Mouse (Mus musculus): ENCODE data around the gene Klhl21.

Klhl21 gene

GRCm38 (mm10) chr4:152007481-152008147 is 989 bp upstream of the Klhl21 start:
- no peak for TF ChIP-seq GATA4 (IDR thresholded peaks at IDR 0.05; ENCODE audit: insufficient replicate concordance, low read length)

- TF ChIP-seq GATA4 (IDR thresholded peaks at IDR 0.05; ENCODE audit: insufficient replicate concordance, low read length): no peak
Observed at GRCm38 (mm10) chr4:152008148-152008500, 479 bp upstream of the Klhl21 start.

- TF ChIP-seq GATA4 (IDR thresholded peaks at IDR 0.05; ENCODE audit: insufficient replicate concordance, low read length): 0 out of 2 replicates have a peak, but pooled peaks have one; percentile 3
Observed at GRCm38 (mm10) chr4:152009076-152010051, 761 bp downstream of the Klhl21 start.

- no peak for TF ChIP-seq GATA4 (IDR thresholded peaks at IDR 0.05; ENCODE audit: insufficient replicate concordance, low read length)
Observed at GRCm38 (mm10) chr4:152010091-152010706, 1.6 kb downstream of the Klhl21 start.

- TF ChIP-seq GATA4 (IDR thresholded peaks at IDR 0.05; ENCODE audit: insufficient replicate concordance, low read length): no peak
Observed at GRCm38 (mm10) chr4:152010707-152011134, 2.1 kb downstream of the Klhl21 start.

GRCm38 (mm10) chr4:152011171-152011760 is 2.7 kb downstream of the Klhl21 start:
- no peak for TF ChIP-seq GATA4 (IDR thresholded peaks at IDR 0.05; ENCODE audit: insufficient replicate concordance, low read length)

GRCm38 (mm10) chr4:152012109-152012508 is 3.5 kb downstream of the Klhl21 start:
- no peak for TF ChIP-seq GATA4 (IDR thresholded peaks at IDR 0.05; ENCODE audit: insufficient replicate concordance, low read length)

- TF ChIP-seq GATA4 (IDR thresholded peaks at IDR 0.05; ENCODE audit: insufficient replicate concordance, low read length): no peak
Observed at GRCm38 (mm10) chr4:152013036-152013813, 4.6 kb downstream of the Klhl21 start.

- TF ChIP-seq GATA4 (IDR thresholded peaks at IDR 0.05; ENCODE audit: insufficient replicate concordance, low read length): no peak
Observed at GRCm38 (mm10) chr4:152019073-152019472, 10.5 kb downstream of the Klhl21 start.

- TF ChIP-seq GATA4 (IDR thresholded peaks at IDR 0.05; ENCODE audit: insufficient replicate concordance, low read length): no peak
Observed at GRCm38 (mm10) chr4:152020024-152020423, 11.4 kb downstream of the Klhl21 start.

GRCm38 (mm10) chr4:152021568-152022097 is 13.0 kb downstream of the Klhl21 start:
- TF ChIP-seq GATA4 (IDR thresholded peaks at IDR 0.05; ENCODE audit: insufficient replicate concordance, low read length): no peak

- TF ChIP-seq GATA4 (IDR thresholded peaks at IDR 0.05; ENCODE audit: insufficient replicate concordance, low read length): no peak
Observed at GRCm38 (mm10) chr4:152022506-152022905, 13.9 kb downstream of the Klhl21 start.

GRCm38 (mm10) chr4:152024525-152024924 is 15.9 kb downstream of the Klhl21 start:
- TF ChIP-seq GATA4 (IDR thresholded peaks at IDR 0.05; ENCODE audit: insufficient replicate concordance, low read length): no peak

Data from liver, adult (tissue).